Mouse (Mus musculus) kidney, embryonic 15.5 days (tissue): ENCODE data around the gene Rimkla. TPM values are rescaled to one million over a fixed set of nuclear protein-coding genes. Genes with fewer than 3 reads are reported as not detected.
"Not testable (repeated sequence)": the region's sequence is repeated elsewhere in the genome, so short reads cannot be mapped to it uniquely, and the experiment has no call there.

ENCODE experiments used
- ATAC-seq: fragments of 200-750 bp; cut with Nextera tagmentation; replicated peaks from 2 replicates; pipeline ENCODE4 v1.8.0; 2017; ENCODE audit warnings: moderate TSS enrichment; ENCODE audit not compliant: low FRiP score
- H3K27ac ChIP-seq: fragments of 300-500 bp; sonication (generic); 2 replicates; pipeline ENCODE4 v1.5.1; 2015; ENCODE audit warnings: mild to moderate bottlenecking, inconsistent platforms
- H3K27me3 ChIP-seq: fragments of 300-500 bp; sonication (generic); 2 replicates; pipeline ENCODE4 v1.6.1; 2015; ENCODE audit warnings: inconsistent platforms
- H3K36me3 ChIP-seq: fragments of 300-500 bp; sonication (generic); 2 replicates; pipeline ENCODE4 v1.6.1; 2015; ENCODE audit warnings: inconsistent platforms
- H3K4me1 ChIP-seq: fragments of 300-500 bp; sonication (generic); 2 replicates; pipeline ENCODE4 v1.6.1; 2015; ENCODE audit warnings: inconsistent platforms
- H3K4me2 ChIP-seq: fragments of 300-500 bp; sonication (generic); 2 replicates; pipeline ENCODE4 v1.6.1; 2015; ENCODE audit warnings: moderate library complexity, mild to moderate bottlenecking, inconsistent platforms
- H3K4me3 ChIP-seq: fragments of 300-500 bp; sonication (generic); replicated peaks from 2 replicates; pipeline ENCODE4 v1.5.1; 2015; ENCODE audit warnings: mild to moderate bottlenecking, inconsistent platforms
- H3K9ac ChIP-seq: fragments of 300-500 bp; sonication (generic); 2 replicates; pipeline ENCODE4 v1.6.1; 2015; ENCODE audit warnings: mild to moderate bottlenecking, inconsistent platforms
- H3K9me3 ChIP-seq: fragments of 300-500 bp; sonication (generic); replicated peaks from 2 replicates; pipeline ENCODE4 v1.6.1; 2016; ENCODE audit warnings: inconsistent platforms
- WGBS: fragments of 180-500 bp; shearing (Covaris S2); methylation state at CpG from one replicate; pipeline ENCODE4 v1.1.7; 2015; ENCODE audit warnings: mixed read lengths; 5-methylcytosine and 5-hydroxymethylcytosine counted together
- polyA plus RNA-seq: library from polyadenylated mRNA; unstranded; fragments of >200 nt; fragmentation: Nextera tagmentation; extraction: Ambion mirVana; gene quantifications from 2 replicates; pipeline ENCODE4 v1.2.1, GENCODE M21; 2015

The Rimkla gene
- 1.9 and 2.4 TPM in 2 replicates for polyA plus RNA-seq

- Histone ChIP-seq H3K4me3 (peak within 1 kb of the TSS; percentile 59), H3K9me3 (no peaks in the 10 kb centered on the region), H3K27me3 (peaks cover 24% of the 10 kb centered on the region), H3K4me2 (peak within 1 kb of the TSS; percentile 91), H3K4me1 (peaks cover 5% of the 10 kb centered on the region; the same call in 1 of the 2 replicates), H3K36me3 (no peaks in the 10 kb centered on the region), H3K9ac (peak within 1 kb of the TSS; percentile 44), H3K27ac (no peak within 1 kb of the TSS)
- ATAC-seq = peak; percentile 92
- under 1% methylated on average over 77 of the region's 77 CpGs for WGBS
Measured at GRCm38 (mm10) chr4:119492291-119492932, at the start of gene Rimkla. Gene Rimkla, minus strand, starts transcription at chr4:119492628.

GRCm38 (mm10) chr4:119540533-119540890 lies 48.1 kb upstream of the Rimkla start:
- H3K27me3 ChIP-seq = no peaks in the 10 kb centered on the region
- no peaks in the 10 kb centered on the region for H3K9me3 ChIP-seq
- no peak for ATAC-seq
- 5% methylated on average over 10 of the region's 10 CpGs for WGBS
- peak overlapping the region; percentile 99 for H3K4me3 ChIP-seq
- no peaks in the 10 kb centered on the region for H3K36me3 ChIP-seq
- H3K27ac ChIP-seq = peak overlapping the region; percentile 99
- H3K9ac ChIP-seq = peak overlapping the region; percentile 94
- H3K4me2 ChIP-seq = peak overlapping the region; percentile 82
- H3K4me1 ChIP-seq = peaks cover 29% of the 10 kb centered on the region

- WGBS = under 1% methylated on average over 45 of the region's 76 CpGs
- no peaks in the 10 kb centered on the region for H3K9me3 ChIP-seq
Measured at GRCm38 (mm10) chr4:119539836-119540532, 47.6 kb upstream of the Rimkla start.

GRCm38 (mm10) chr4:119539031-119539824 lies 46.8 kb upstream of the Rimkla start, which contains the start of gene Frg2f1:
Gene Frg2f1, minus strand, starts transcription at chr4:119539529.
- Histone ChIP-seq H3K4me1 (peaks cover 29% of the 10 kb centered on the region), H3K4me3 (peak within 1 kb of the TSS; percentile 99), H3K27me3 (no peaks in the 10 kb centered on the region), H3K36me3 (no peaks in the 10 kb centered on the region), H3K27ac (peak within 1 kb of the TSS; percentile 99), H3K4me2 (peak within 1 kb of the TSS; percentile 82), H3K9ac (peak within 1 kb of the TSS; percentile 94), H3K9me3 (no peaks in the 10 kb centered on the region)
- WGBS = under 1% methylated on average over 79 of the region's 85 CpGs
- peak; percentile 93 for ATAC-seq

More at GRCm38 (mm10) chr4:119539836-119540532, 47.6 kb upstream of the Rimkla start:
- peak overlapping the region; percentile 99 for H3K4me3 ChIP-seq
- H3K9ac ChIP-seq = peak overlapping the region; percentile 94
- H3K27ac ChIP-seq = peak overlapping the region; percentile 99
- peaks cover 29% of the 10 kb centered on the region for H3K4me1 ChIP-seq
- no peaks in the 10 kb centered on the region for H3K36me3 ChIP-seq
- H3K27me3 ChIP-seq = no peaks in the 10 kb centered on the region
- ATAC-seq = peak; percentile 82; the same call in 1 of the 2 replicates
- peak overlapping the region; percentile 82 for H3K4me2 ChIP-seq

- Histone ChIP-seq H3K9ac (no peak overlapping the region), H3K4me2 (no peak overlapping the region), H3K36me3 (no peaks in the 10 kb centered on the region), H3K9me3 (no peaks in the 10 kb centered on the region), H3K4me3 (no peak overlapping the region), H3K27ac (no peak overlapping the region), H3K27me3 (no peaks in the 10 kb centered on the region), H3K4me1 (peaks cover 26% of the 10 kb centered on the region)
- no peak for ATAC-seq
- WGBS = 79% methylated on average over 4 of the region's 4 CpGs
Measured at GRCm38 (mm10) chr4:119537436-119537835, 45.0 kb upstream of the Rimkla start.

- WGBS = 88% methylated on average over 4 of the region's 4 CpGs
- not testable (repeated sequence) for H3K9ac ChIP-seq, ATAC-seq
Measured at GRCm38 (mm10) chr4:119536615-119537014, 44.2 kb upstream of the Rimkla start, which contains the start of gene Foxj3. Gene Foxj3, plus strand, starts transcription at chr4:119537004.

DNA sequence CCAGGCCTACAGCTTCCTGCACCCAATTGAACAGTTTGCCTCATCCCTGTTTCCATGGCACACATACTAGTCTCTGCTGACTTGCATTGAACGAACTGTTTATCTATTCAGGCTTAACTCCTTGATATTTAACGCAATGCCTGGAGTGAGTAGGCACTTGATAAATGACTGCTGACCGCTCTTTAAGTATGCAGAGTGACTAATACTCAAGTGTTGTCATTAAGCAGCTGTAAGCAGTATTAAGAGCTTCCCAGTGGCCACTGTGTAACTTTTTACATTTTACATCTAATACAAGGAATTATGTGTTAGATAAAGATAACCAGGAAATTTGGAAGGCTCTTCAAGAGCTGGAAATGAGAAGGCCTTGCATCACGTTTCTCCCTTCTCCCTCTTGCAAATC lies 42.7 kb upstream of the Rimkla start:
- ATAC-seq = no peak
- Histone ChIP-seq H3K4me3 (no peak overlapping the region), H3K9me3 (no peaks in the 10 kb centered on the region), H3K27ac (no peak overlapping the region), H3K36me3 (no peaks in the 10 kb centered on the region), H3K4me1 (peaks cover 11% of the 10 kb centered on the region), H3K27me3 (no peaks in the 10 kb centered on the region), H3K4me2 (no peak overlapping the region), H3K9ac (no peak overlapping the region)
- WGBS = 67% methylated on average over 4 of the region's 4 CpGs

More at GRCm38 (mm10) chr4:119536615-119537014, 44.2 kb upstream of the Rimkla start, which contains the start of gene Foxj3:
- not testable (repeated sequence) for H3K36me3 ChIP-seq, H3K4me3 ChIP-seq, H3K27me3 ChIP-seq, H3K9me3 ChIP-seq, H3K27ac ChIP-seq, H3K4me2 ChIP-seq
- H3K4me1 ChIP-seq = peaks cover 24% of the 10 kb centered on the region

DNA sequence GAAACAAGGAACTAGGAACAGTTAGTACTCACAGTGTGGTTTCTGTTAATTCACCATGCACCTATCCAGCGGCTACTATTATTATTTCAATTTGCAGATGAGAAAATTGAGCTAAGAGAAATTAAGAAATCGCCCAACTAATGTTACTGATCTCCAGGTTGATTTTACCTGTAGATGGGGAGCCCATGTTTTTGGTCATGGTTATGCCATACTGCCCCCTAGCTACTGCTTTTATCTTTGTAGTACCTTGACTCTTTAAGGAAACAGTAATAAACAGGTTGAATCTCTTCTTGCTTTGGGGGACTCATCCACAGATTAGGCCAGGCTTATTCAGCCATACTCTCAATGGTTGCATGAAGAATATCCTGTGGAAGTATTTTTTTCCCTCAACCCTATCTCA lies 39.4 kb upstream of the Rimkla start:
- H3K9me3 ChIP-seq = no peaks in the 10 kb centered on the region
- H3K4me2 ChIP-seq = no peak overlapping the region
- no peak overlapping the region for H3K9ac ChIP-seq
- WGBS = 65% methylated on average over 2 of the region's 2 CpGs
- H3K4me1 ChIP-seq = no peaks in the 10 kb centered on the region
- ATAC-seq = no peak
- H3K27me3 ChIP-seq = no peaks in the 10 kb centered on the region
- no peaks in the 10 kb centered on the region for H3K36me3 ChIP-seq
- H3K27ac ChIP-seq = no peak overlapping the region
- H3K4me3 ChIP-seq = no peak overlapping the region

DNA sequence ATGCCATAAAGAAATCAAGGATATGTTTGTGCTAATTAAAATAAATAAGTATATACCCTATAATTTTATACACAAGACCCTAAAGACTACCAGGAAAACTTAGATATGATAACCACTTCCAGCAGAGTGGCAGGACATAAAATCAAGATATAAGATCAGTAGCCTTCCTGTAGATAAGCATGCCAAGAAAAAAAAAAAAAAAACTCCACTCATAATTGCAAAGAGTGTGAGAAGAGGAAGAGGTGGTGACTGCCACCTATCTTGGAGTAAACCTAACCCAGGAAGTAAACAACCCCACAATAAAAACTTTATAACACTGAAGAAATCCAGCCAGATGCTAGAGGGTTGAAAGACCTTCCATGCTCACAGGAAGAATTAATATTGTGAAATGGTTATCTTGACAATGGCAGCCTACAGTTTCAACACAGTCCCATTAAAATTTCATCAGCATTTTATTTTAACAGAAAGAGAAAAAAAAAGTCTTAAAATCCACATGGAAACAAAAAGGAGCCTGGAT lies 34.0 kb upstream of the Rimkla start:
- no peak overlapping the region for H3K9ac ChIP-seq
- no peak overlapping the region for H3K4me3 ChIP-seq
- H3K4me1 ChIP-seq = no peaks in the 10 kb centered on the region
- no peak overlapping the region for H3K27ac ChIP-seq
- no peak overlapping the region for H3K4me2 ChIP-seq
- no peaks in the 10 kb centered on the region for H3K36me3 ChIP-seq
- no peaks in the 10 kb centered on the region for H3K27me3 ChIP-seq
- ATAC-seq = no peak
- H3K9me3 ChIP-seq = no peaks in the 10 kb centered on the region

- WGBS = 90% methylated on average over 2 of the region's 2 CpGs
- H3K4me2 ChIP-seq = no peak overlapping the region
- no peak overlapping the region for H3K27ac ChIP-seq
- no peak for ATAC-seq
- no peaks in the 10 kb centered on the region for H3K36me3 ChIP-seq
- no peaks in the 10 kb centered on the region for H3K4me1 ChIP-seq
- no peak overlapping the region for H3K4me3 ChIP-seq
- no peaks in the 10 kb centered on the region for H3K9me3 ChIP-seq
- H3K9ac ChIP-seq = no peak overlapping the region
- no peaks in the 10 kb centered on the region for H3K27me3 ChIP-seq
Measured at GRCm38 (mm10) chr4:119524466-119524865, 32.0 kb upstream of the Rimkla start.

DNA sequence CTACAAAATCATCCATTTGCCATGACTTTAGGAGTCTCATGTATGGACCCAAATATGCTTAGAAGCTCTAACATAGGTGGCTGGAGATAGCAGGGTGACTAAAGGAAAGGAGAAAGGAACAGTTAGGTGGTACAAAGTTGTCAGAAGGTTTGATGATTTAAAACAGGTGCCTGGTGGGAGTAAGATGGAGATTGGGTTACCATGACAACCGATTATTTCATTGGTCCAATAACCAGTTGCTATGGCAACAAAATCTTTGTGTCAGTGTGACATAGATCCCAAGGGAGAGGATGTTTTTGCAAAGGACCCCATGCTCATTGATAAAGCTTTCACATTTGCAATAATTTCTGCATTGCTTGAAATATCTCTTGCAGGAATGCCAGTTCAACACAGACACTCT lies 31.6 kb upstream of the Rimkla start:
- ATAC-seq = no peak
- Histone ChIP-seq H3K9me3 (no peaks in the 10 kb centered on the region), H3K4me2 (no peak overlapping the region), H3K9ac (no peak overlapping the region), H3K36me3 (no peaks in the 10 kb centered on the region), H3K27ac (no peak overlapping the region), H3K27me3 (no peaks in the 10 kb centered on the region), H3K4me1 (no peaks in the 10 kb centered on the region), H3K4me3 (no peak overlapping the region)
- WGBS = 61% methylated on average over 1 of the region's 1 CpGs
